8 mouse cellular contexts compared by ENCODE assay signal in the genomic region with DNA sequence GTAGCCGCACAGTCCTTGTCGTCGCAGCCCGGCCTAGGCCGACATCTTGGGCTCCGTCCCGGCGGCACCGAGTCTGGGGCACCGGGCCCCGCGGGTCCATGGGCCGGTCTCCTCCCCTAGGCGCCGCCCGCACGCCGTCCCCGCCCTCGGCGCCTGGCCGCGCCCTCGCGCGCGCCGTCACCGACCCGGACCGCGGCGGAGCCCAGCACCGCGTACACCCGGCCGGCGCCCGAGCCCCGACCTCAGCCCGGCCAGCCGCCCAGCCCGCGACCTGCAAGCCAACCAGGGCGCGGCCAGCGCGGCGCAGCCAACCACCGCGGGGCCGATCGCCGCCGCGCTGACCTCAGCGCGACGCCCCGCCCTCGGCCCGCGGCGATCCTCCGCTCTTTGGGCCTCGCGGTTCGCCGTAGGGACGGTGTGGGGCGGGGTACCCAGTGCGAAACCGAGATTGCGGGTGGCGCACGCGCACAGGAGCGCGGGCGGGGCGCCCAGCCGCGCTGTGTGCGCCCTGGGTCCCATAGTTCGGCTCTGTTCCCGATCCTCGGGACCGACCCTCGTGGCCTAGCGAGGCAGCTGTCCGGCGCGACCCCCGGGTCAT. TPM values are rescaled to one million over a fixed set of nuclear protein-coding genes. Genes with fewer than 3 reads are reported as not detected.
A peak's percentile ranks its signal among the peaks of the same experiment; 100 is the strongest.
DNase-seq lines count a peak whose midpoint lies in the region; ATAC-seq and TF ChIP-seq lines count a peak whose summit lies in the region.

A gene (minus strand): TSS at position 343 of the 598 bp plus-strand sequence.

- no peaks in the 10 kb centered on the region for H3K4me1 ChIP-seq in bone marrow, adult 2 months (ENCODE audit: control insufficient read depth, insufficient read depth, low read length)
- no peaks in the 10 kb centered on the region for H3K4me1 ChIP-seq in embryonic fibroblast, embryonic 13.5 days (ENCODE audit: control insufficient read depth, insufficient read depth, low read length)
- H3K4me1 ChIP-seq in heart, embryonic 12.5 days (replicated peaks): peaks cover 31% of the 10 kb centered on the region
- peaks cover 10% of the 10 kb centered on the region; the same call in 1 of the 2 replicates for H3K4me1 ChIP-seq in kidney, postnatal 0 days (replicated peaks; ENCODE audit: insufficient read depth, low read length)
- peaks cover 12% of the 10 kb centered on the region for H3K4me1 ChIP-seq in liver, adult 2 months (ENCODE audit: control insufficient read depth, insufficient read depth, low read length)

- no peaks in the 10 kb centered on the region for H3K36me3 ChIP-seq in heart, embryonic 12.5 days
- H3K36me3 ChIP-seq in kidney, postnatal 0 days (ENCODE audit: insufficient read depth, low read length): no peaks in the 10 kb centered on the region
- H3K36me3 ChIP-seq in liver, adult 2 months (ENCODE audit: control insufficient read depth, insufficient read depth, low read length): no peaks in the 10 kb centered on the region
- H3K36me3 ChIP-seq in splenic B cell, adult 2 months (ENCODE audit: control insufficient read depth, insufficient read depth, low read length, poor library complexity, severe bottlenecking): no peaks in the 10 kb centered on the region

- ATAC-seq in heart, embryonic 12.5 days (ENCODE audit: insufficient number of reproducible peaks, low FRiP score): peak; percentile 90
- peak; percentile 93 for ATAC-seq in kidney, postnatal 0 days (replicated peaks; ENCODE audit: low FRiP score, low read depth)
- peak; percentile 64 for ATAC-seq in monocyte, adult 5-6 weeks (replicated peaks; ENCODE audit: insufficient number of reproducible peaks, low FRiP score, low TSS enrichment, poor library complexity, severe bottlenecking)

- TF ChIP-seq POLR2A in bone marrow, adult 2 months (IDR thresholded peaks at IDR 0.05; ENCODE audit: borderline replicate concordance, control insufficient read depth, low read depth, low read length): peak; percentile 50; the same call in 1 of the 2 replicates
- TF ChIP-seq POLR2A in embryonic fibroblast, embryonic 13.5 days (IDR thresholded peaks at IDR 0.05; ENCODE audit: low read depth, low read length): peak; percentile 88
- peak; percentile 86 for TF ChIP-seq POLR2A in liver, adult 2 months (IDR thresholded peaks at IDR 0.05; ENCODE audit: extremely low read depth, insufficient read depth, low read length)

- no peaks in the 10 kb centered on the region for H3K9me3 ChIP-seq in heart, embryonic 12.5 days (replicated peaks)
- no peaks in the 10 kb centered on the region for H3K9me3 ChIP-seq in kidney, postnatal 0 days (replicated peaks; ENCODE audit: low read length)

- peak within 1 kb of the TSS; percentile 77 for H3K4me3 ChIP-seq in bone marrow, adult 2 months (replicated peaks; ENCODE audit: control insufficient read depth, low read depth, low read length)
- peak within 1 kb of the TSS; percentile 99 for H3K4me3 ChIP-seq in embryonic fibroblast, embryonic 13.5 days (ENCODE audit: insufficient read depth, low read length)
- H3K4me3 ChIP-seq in heart, embryonic 12.5 days: peak within 1 kb of the TSS; percentile 100
- H3K4me3 ChIP-seq in kidney, postnatal 0 days (replicated peaks; ENCODE audit: low read depth, low read length): peak within 1 kb of the TSS; percentile 89
- H3K4me3 ChIP-seq in liver, adult 2 months (ENCODE audit: insufficient read depth, low read depth, low read length): peak within 1 kb of the TSS; percentile 93

- H3K27ac ChIP-seq in bone marrow, adult 2 months (ENCODE audit: control insufficient read depth, insufficient read depth, low read depth, low read length, poor library complexity): peak within 1 kb of the TSS; percentile 68; the same call in 1 of the 2 replicates
- peak within 1 kb of the TSS; percentile 55 for H3K27ac ChIP-seq in embryonic fibroblast, embryonic 13.5 days (ENCODE audit: insufficient read depth, low read length)
- H3K27ac ChIP-seq in heart, embryonic 12.5 days (ENCODE audit: poor library complexity, severe bottlenecking): peak within 1 kb of the TSS; percentile 98
- peak within 1 kb of the TSS; percentile 96 for H3K27ac ChIP-seq in kidney, postnatal 0 days
- H3K27ac ChIP-seq in liver, adult 2 months (replicated peaks; ENCODE audit: insufficient read depth, low read depth, low read length): peak within 1 kb of the TSS; percentile 93

- H3K4me2 ChIP-seq in heart, embryonic 12.5 days: peak within 1 kb of the TSS; percentile 88
- H3K4me2 ChIP-seq in kidney, postnatal 0 days (ENCODE audit: low read length): peak within 1 kb of the TSS; percentile 88

- WGBS in bone marrow, adult 2 months: 2% methylated on average over 93 of the region's 94 CpGs
- 2% methylated on average over 90 of the region's 94 CpGs for WGBS in heart, embryonic 12.5 days
- WGBS in kidney, postnatal 0 days: under 1% methylated on average over 81 of the region's 94 CpGs
- 2% methylated on average over 94 of the region's 94 CpGs for WGBS in liver, adult 2 months

- peak within 1 kb of the TSS; percentile 99 for H3K9ac ChIP-seq in heart, embryonic 12.5 days
- H3K9ac ChIP-seq in kidney, postnatal 0 days (ENCODE audit: low read depth, low read length): peak within 1 kb of the TSS; percentile 90
- peak within 1 kb of the TSS; percentile 96 for H3K9ac ChIP-seq in liver, adult 2 months (ENCODE audit: low read depth, low read length)

- H3K27me3 ChIP-seq in heart, embryonic 12.5 days (replicated peaks): no peaks in the 10 kb centered on the region
- H3K27me3 ChIP-seq in kidney, postnatal 0 days (ENCODE audit: insufficient read depth, low read length): no peaks in the 10 kb centered on the region
- no peaks in the 10 kb centered on the region for H3K27me3 ChIP-seq in liver, adult 2 months (ENCODE audit: control insufficient read depth, insufficient read depth, low read length)
- no peaks in the 10 kb centered on the region for H3K27me3 ChIP-seq in splenic B cell, adult 2 months (ENCODE audit: control insufficient read depth, insufficient read depth, low read length, poor library complexity, severe bottlenecking)

- peaks cover 14% of the 10 kb centered on the region for H3K79me2 ChIP-seq in liver, adult 2 months (ENCODE audit: control insufficient read depth, insufficient read depth, low read length)

- DNase-seq in 3134 (ENCODE audit: extremely low read depth, insufficient read length, low spot score): peak; percentile 95
- peak; percentile 96 for DNase-seq in kidney, postnatal 0 days (ENCODE audit: low spot score)
- DNase-seq in liver, adult 2 months (ENCODE audit: extremely low read depth, low read depth, low spot score): peak; percentile 75
- peak; percentile 60 for DNase-seq in splenic B cell, adult 2 months (ENCODE audit: low read depth, low spot score)

- no peak for TF ChIP-seq CTCF in bone marrow, adult 2 months (IDR thresholded peaks at IDR 0.05; ENCODE audit: control insufficient read depth, insufficient read depth, low read length)
- TF ChIP-seq CTCF in embryonic fibroblast, embryonic 13.5 days (IDR thresholded peaks at IDR 0.05; ENCODE audit: borderline replicate concordance, insufficient read depth, low read length): no peak
- no peak for TF ChIP-seq CTCF in kidney, postnatal 0 days (IDR thresholded peaks at IDR 0.05; ENCODE audit: low read depth)
- TF ChIP-seq CTCF in liver, adult 2 months (IDR thresholded peaks at IDR 0.05; ENCODE audit: low read depth, low read length): no peak

RNA-seq across cellular contexts. Expression of the gene that starts here (rescaled TPM):
- polyA plus RNA-seq in bone marrow, adult 2 months (2011; ENCODE audit: insufficient read depth, insufficient read length, low replicate concordance, missing spikeins): 5.7 and 20.1 TPM in 2 replicates
- polyA plus RNA-seq in embryonic fibroblast, embryonic 13.5 days (2011; ENCODE audit: insufficient read length, low read depth, missing spikeins): 60.0 and 71.1 TPM in 2 replicates
- polyA plus RNA-seq in heart, embryonic 12.5 days (2016; fragmentation: Nextera tagmentation; extraction: Ambion mirVana): 33.5 and 38.2 TPM in 2 replicates
- polyA plus RNA-seq in kidney, postnatal 0 days (2015; fragmentation: Nextera tagmentation; extraction: Ambion mirVana): 27.7 and 31.6 TPM in 2 replicates
- total RNA-seq in liver, adult 2 months (2014; rRNA removed): 19.5 and 28.7 TPM in 2 replicates
- 96.3 and 122 TPM in 2 replicates for polyA plus RNA-seq in liver, adult 2 months (2012; rRNA removed)
- 37.5 to 41.2 TPM (median 40.7 TPM) in 3 replicates for total RNA-seq in monocyte, adult 5-6 weeks (2017)

Comparison
In these comparisons a context has a peak if more than half of its experiments do, and no peak if none do; other contexts are left out.
1. Peak in every context shown above with its lines: DNase-seq, ATAC-seq, H3K4me3 ChIP-seq and H3K27ac ChIP-seq.